Mouse (Mus musculus) layer of hippocampus, adult 6 months (tissue): Measurements from ENCODE around the gene Mageb16. TPM values are rescaled to one million over a fixed set of nuclear protein-coding genes. Genes with fewer than 3 reads are reported as not detected.

ENCODE experiments used
- long read RNA-seq, 2 experiments: library from polyadenylated mRNA; unstranded; transcript quantifications; one replicate each; pipeline ENCODE4 v2.0.0; 2019 to 2020
- polyA plus RNA-seq: library from polyadenylated mRNA; unstranded; fragments of <200 nt; fragmentation: Nextera tagmentation; gene quantifications from 2 replicates; pipeline ENCODE4 v1.2.3, GENCODE M21; 2021

The Mageb16 gene
- polyA plus RNA-seq: not detected in 2 replicates
- long read RNA-seq, experiment 1: 0 reads
- long read RNA-seq, experiment 2: 0 reads

DNA sequence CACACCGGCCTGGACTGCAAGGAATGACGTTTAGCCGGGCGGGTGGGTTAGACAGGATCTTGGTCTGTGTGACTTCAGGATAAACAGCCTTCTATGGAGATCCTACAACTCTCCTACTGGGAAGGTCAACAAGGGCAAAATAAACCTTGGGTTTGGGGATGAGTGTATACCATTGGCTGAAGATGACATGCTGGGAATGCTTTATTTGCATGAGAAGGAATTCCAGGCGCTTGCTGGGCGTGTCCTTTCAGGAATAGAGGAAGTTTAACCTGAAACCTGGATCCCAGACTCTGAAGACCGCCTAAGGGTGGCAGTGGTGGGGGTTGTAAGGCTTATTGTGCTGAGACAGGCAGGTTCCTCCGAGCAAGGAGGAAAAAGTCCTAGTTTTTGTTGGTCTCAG is at the start of gene Mageb16:
TSS of gene Mageb16 (minus strand) at position 25 of the 400 bp plus-strand sequence.

Other genes starting within 250 kb of the Mageb16 start
- gene Gm7173, start 154.2 kb downstream of the Mageb16 start, polyA plus RNA-seq: 0.58 and 0.70 TPM in 2 replicates